Mouse (Mus musculus) brown adipose tissue, adult 24 weeks (tissue): Measurements from ENCODE around the gene Rbms1. TPM values are rescaled to one million over a fixed set of nuclear protein-coding genes. Genes with fewer than 3 reads are reported as not detected.

Source experiments
- H3K27ac ChIP-seq: fragments of 200-500 bp; replicated peaks from 2 replicates; pipeline ENCODE4 v1.5.1; 2012; ENCODE audit warnings: low read depth, mild to moderate bottlenecking, low read length
- H3K4me1 ChIP-seq: fragments of 200-500 bp; 2 replicates; pipeline ENCODE4 v1.6.1; 2012; ENCODE audit warnings: low read length, mixed read lengths; ENCODE audit not compliant: control insufficient read depth, insufficient read depth, insufficient read length
- H3K4me3 ChIP-seq: fragments of 200-500 bp; 2 replicates; pipeline ENCODE4 v1.5.1; 2012; ENCODE audit warnings: low read depth, mild to moderate bottlenecking, low read length, moderate library complexity; ENCODE audit not compliant: insufficient read depth
- polyA plus RNA-seq: library from polyadenylated mRNA; stranded (reverse); fragments of >200 nt; gene quantifications from 2 replicates; pipeline ENCODE4 v1.2.4, GENCODE M21; 2012; ENCODE audit not compliant: missing spikeins, insufficient read depth, insufficient read length

The Rbms1 gene
- polyA plus RNA-seq, 1 experiment: 50.4 TPM

DNA sequence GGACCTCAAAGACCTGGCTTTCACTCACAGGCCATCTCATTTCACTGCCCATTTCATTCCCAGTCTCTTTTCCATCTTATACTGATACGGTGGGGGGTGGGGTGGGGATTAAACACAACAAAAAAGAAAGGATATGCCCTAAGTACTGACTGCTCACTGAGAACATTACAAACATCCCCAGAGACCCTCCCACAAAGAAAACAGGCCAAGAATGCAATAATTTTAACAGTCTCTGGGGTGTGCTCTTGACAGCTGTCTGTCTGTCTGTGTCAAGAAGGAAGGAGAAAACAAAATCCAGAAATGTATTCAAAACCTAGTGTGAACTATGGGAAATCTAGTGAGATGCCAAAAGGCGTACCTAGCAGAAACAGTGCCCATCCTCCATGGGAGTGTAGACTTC lies 86.1 kb downstream of the Rbms1 start:
- peaks cover 55% of the 10 kb centered on the region for H3K4me1 ChIP-seq
- H3K4me3 ChIP-seq: no peak overlapping the region
- peak overlapping the region; percentile 61 for H3K27ac ChIP-seq

DNA sequence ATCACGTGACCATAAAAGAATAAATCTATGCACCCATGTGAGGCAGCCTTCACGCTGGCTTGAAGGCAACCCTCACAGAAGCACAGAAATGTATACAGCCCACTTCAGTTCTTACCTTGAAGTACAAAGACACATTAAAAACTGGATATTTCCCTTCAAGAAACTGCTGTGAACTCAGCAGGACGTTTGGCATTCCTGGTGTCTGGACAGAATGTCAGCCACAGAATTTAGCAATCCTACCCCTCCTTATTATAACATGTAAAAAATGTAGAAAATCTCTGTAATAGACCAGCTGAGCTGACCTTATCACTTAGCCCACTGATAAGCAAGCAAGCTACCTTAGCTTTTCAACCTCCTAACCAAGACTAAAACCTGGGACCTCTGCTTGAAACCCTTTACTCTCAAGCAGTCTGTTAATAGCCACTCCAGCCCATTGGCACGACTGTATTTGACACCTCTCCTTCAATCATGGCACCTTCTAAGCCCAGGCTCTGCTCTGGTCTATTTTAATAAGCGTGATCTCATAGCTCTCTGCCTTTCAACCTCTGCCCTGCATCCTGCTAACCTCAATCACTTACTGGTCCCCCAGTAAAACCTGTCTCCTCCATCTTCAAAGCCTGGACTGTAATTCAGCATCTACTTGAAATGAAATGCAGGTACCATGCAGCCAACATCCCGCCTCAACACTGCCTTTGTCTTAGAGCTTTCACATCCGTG lies 90.7 kb downstream of the Rbms1 start:
- Histone ChIP-seq H3K4me1 (peaks cover 67% of the 10 kb centered on the region), H3K27ac (peak overlapping the region; percentile 85), H3K4me3 (no peak overlapping the region)

DNA sequence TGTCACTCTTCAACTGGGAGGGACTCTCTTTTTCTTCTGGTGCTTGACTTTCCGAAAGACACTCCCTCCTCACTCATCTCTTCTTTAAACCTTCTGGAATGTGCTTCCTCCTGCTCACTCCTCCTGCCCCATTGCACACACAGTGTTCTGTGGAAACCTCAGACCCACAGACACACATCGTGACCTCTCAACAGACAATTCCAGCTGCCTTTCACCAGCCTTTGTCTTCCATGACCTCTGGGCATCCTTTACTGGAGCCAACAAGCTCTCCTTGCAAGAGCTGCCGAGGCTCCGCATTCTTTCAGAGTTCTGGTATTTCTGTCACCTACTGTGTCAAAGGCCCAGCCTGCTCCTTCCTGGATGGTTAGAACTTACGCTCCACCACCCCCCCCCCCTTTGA lies 92.0 kb downstream of the Rbms1 start:
- H3K4me1 ChIP-seq: peaks cover 66% of the 10 kb centered on the region

DNA sequence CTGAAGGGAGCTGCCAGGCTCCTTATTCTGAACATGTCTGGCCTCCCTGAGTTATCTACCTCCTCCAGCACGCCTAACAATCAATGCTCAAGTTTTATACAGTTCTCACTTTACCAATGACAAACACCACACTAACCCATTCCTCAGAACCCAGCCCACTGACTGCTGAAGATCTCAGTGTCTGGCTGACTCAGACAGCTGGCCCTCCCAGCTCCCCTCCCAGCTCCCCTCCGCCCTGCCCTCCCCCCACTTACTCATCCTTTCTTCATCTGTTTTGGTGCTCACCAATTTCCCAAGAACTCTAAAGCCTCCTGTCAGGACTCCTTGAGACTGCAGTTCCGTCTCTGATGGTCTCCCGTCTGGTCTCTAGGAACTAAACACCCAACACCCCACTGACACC lies 92.5 kb downstream of the Rbms1 start:
- H3K4me1 ChIP-seq: peaks cover 67% of the 10 kb centered on the region
- peak overlapping the region; percentile 85 for H3K27ac ChIP-seq
- H3K4me3 ChIP-seq: no peak overlapping the region

More for the DNA sequence above, 92.0 kb downstream of the Rbms1 start:
- Histone ChIP-seq H3K27ac (peak overlapping the region; percentile 85), H3K4me3 (no peak overlapping the region)

DNA sequence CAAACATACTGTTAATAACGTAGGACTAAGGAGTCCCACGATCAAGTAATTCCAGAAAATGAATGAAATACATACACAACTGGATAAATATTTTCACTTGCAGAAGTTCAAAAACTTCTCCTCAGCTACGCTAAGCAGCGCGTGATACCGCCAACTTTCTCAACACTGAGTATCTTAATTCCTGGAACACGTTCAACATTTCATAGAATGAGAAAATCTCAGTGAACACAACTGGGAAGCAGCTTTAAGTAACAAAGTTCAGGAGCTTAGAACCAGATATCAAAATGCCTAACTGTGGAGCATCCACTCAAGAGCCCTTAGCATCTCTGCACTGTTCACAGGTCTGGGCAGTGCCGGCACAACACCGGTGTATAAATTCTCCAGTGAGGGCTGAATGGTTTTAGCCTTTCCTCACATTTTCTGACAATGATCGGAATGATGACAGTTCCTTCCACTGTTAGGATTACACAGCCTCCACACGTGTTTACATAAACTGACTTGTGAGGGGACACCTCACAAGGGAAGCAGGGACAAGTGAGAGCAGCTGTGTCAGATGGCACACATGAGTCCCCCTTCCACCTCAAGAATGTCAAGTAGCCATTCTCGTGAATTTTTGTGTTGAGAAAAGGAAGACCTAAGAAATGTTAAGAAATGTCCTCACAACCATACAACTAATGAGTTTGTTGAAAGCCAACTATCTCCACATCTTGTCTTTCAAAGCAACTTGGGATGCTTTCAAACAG lies 93.8 kb downstream of the Rbms1 start:
- Histone ChIP-seq H3K4me1 (peaks cover 73% of the 10 kb centered on the region), H3K27ac (peak overlapping the region; percentile 16; the same call in 1 of the 2 replicates), H3K4me3 (no peak overlapping the region)

DNA sequence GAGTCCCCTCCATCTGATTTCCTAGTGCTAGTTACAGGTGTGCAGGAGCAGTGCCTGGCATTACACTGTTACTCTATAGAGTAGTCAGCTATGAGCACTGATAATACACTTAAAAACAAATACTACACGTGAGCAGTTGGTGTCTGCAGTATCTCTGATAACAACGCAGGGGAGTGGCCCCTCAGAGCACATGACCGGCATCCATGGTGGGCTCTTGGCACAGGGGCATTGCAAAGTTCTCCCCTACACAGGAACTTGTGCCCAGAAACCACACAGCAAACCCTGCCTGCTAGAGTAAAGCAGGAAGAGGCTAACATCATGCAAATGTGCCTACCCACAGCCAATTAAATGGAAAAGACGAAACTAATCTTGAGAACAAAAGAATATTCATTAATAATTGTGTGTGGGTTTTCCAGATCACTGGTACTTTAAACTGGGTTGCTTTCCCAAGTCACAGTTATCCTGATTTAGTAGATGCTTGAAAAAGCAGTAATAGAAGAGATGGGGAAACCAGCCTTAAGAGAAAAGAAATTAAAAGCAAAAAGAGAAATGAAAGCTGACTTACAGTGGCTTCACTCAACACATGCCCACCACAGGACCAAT lies 94.8 kb downstream of the Rbms1 start:
- Histone ChIP-seq H3K4me3 (no peak overlapping the region), H3K4me1 (peaks cover 71% of the 10 kb centered on the region), H3K27ac (no peak overlapping the region)

DNA sequence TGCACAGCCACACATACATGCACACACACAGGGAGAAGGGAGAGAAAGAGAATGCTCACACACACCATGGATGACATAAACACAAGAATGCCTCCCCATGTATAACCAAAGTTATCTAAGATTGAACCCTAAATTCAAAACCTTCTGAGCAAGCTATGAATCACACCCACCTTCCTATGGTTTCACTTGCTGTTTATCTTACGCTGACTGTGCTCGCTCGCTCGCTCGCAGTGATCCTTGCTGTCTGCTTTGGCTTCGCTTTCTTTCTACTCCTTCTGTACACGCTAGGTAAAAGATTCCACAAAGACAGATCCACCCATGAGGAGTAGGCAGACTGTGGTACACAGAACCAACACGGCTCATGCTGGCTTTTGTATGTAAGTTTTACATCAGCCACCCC lies 95.7 kb downstream of the Rbms1 start:
- Histone ChIP-seq H3K27ac (no peak overlapping the region), H3K4me1 (peaks cover 64% of the 10 kb centered on the region), H3K4me3 (no peak overlapping the region)

DNA sequence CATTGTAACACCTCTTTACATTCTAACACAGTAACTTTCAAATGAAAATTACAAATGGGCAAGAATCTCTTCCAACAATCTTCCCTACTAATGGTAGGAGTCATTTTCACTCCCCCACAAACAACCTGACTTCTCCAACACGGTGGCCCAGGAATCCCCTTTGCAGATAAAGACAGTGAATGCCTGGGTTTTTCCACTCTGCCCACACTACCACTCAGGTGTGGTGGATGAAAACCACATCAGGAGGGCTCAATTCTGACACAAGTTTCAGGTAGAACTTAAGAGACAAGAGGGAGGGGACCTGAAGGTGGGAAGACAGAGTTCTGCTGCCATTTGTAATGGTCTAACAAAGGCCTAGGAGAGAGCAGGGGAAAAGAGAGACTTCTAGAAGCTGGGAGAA lies 97.1 kb downstream of the Rbms1 start:
- H3K4me1 ChIP-seq: peaks cover 50% of the 10 kb centered on the region
- H3K4me3 ChIP-seq: no peak overlapping the region
- no peak overlapping the region for H3K27ac ChIP-seq

DNA sequence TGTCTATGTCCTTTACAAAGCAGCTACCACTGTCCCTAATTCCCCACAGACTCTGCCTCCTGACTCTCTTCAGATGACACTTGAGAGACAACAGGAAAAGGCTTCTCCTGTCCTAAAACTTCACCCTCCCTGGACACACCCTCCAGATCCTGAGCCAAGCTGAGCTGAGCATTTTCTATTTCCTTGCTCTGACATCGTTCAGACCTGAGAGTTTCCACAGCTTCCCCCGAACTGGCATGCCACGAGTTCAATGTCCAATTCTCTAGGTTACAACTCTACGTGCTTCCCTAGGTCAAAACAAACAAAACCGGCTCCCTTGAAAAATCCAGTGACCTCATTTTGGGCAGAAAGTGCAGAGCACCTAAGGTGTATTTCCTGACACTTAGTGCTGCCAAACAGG lies 98.0 kb downstream of the Rbms1 start:
- Histone ChIP-seq H3K4me1 (peaks cover 43% of the 10 kb centered on the region), H3K27ac (peak overlapping the region; percentile 11), H3K4me3 (no peak overlapping the region)

DNA sequence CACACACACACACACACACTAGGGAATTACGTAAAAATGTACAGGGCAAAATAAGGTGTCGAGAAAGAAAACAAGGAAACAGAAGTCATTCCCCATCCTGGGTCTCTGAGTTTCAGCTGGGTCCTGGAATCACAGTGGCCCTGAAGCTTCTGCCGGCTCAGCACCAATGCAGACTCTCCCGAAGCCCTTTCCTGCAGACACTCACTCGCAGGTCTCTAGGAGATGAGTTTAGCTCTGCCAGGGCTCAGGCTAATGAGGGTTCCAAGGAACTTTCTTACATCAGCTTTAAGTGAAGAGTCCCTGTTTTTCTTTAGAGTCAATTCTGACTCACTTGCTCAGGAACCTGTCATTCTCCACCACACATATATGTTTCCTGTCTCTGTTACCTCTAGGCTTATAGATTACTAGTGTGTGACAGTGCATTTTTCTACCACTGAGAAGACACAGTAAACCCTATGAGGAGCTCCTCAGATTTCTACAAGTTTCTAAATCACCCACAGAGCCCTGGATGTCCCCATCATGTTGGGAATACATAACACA lies 98.7 kb downstream of the Rbms1 start:
- Histone ChIP-seq H3K27ac (peak overlapping the region; percentile 0; the same call in 1 of the 2 replicates), H3K4me3 (no peak overlapping the region), H3K4me1 (peaks cover 42% of the 10 kb centered on the region)

DNA sequence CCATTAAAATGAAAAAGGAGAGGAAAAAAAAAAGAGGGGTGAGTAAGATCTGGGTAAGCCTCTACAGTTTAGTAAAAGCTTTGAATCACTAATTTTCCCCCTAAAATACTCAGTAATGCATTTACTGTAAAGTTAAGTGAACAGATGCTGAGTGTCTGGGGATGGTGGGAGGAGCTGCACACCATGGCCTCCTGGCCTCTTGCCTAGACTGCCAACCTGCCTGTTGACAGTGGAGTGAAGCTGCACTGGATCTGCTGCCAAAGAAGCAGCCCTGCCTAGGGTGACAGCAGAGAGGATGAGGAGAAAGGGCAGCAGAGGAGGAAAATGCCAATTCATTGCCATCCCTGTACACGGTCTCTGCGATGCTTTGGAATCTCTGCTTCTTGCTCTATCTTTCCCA lies 99.2 kb downstream of the Rbms1 start:
- H3K27ac ChIP-seq: 0 out of 2 replicates have a peak overlapping the region, but pooled peaks have one; percentile 0
- H3K4me3 ChIP-seq: no peak overlapping the region
- peaks cover 38% of the 10 kb centered on the region for H3K4me1 ChIP-seq

DNA sequence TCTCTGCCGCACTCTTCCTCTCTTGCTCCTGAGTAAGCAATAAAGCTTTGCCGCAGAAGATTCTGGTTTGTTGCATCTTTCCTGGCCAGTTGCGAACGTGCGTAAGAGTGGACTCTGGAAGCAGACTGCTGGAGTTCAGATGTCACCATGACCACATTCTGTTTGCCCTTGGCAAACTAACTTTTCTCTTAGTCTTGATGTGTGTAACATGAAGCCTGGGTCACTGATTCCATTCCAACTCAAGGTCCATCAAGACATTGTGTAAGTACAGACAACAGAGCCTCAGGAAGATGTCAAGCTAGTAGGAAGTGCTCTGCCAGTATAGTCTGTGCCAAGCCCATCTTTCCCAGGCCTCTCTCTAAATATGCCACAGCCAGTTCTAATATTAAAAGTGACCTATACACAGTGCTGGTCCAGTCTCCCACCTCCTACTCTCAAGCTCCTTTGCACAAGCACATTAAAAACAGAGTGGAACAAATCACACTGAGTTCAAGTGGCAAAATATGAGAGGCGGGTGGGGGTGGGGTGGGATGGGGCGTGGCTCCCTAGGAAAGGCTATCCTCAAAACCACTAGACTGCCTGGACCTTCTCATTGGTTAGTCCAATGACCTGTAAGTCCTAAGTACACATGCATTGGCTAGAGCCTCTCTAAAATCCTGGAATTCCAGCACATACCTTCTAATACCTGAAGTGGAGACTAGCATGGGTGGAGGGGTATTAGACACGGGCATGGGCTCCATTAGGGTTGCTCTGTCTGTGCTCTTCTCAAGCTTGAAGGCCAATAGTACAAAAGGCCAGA lies 99.9 kb downstream of the Rbms1 start:
- Histone ChIP-seq H3K27ac (no peak overlapping the region), H3K4me3 (no peak overlapping the region), H3K4me1 (peaks cover 34% of the 10 kb centered on the region)

DNA sequence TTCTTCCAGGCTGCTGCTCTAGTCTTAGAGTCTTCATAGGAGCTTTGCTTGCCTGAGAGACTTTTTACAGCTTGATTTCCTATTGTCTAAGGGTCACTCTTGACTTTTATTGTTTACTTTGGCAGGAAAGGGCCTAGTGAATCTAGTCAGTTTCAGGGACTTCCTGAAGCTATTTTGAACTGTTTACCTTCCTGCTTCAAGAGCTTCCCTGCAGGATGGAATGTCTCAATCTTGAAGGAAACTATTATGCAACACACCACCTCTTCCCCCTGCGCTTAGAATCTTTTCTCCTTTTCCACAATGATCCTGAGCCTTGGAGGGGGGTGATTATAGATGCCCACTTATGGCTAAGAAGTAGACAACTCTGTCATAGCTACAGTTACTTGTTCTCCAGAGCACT lies 104.9 kb downstream of the Rbms1 start:
- H3K4me1 ChIP-seq: peaks cover 14% of the 10 kb centered on the region
- H3K4me3 ChIP-seq: no peak overlapping the region
- no peak overlapping the region for H3K27ac ChIP-seq

DNA sequence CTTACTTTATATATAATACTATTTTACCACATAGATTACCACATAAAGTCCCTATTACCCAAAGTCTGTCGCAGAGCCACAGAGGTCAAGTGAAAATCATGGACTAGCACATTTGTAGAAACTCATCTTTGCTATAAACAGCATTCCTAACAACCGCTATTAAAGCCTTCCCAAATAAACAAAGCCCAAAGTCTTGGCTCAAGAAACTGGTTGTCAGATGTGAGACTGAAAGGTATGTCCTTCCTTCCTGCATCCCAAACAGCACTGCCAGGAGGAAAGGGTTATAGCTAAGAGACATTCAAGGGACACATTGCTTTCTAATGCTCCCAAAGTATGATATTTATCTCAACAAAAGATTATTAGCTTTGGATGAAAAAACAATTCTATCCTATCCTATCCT lies 106.9 kb downstream of the Rbms1 start:
- Histone ChIP-seq H3K4me1 (peaks cover 23% of the 10 kb centered on the region), H3K4me3 (no peak overlapping the region), H3K27ac (no peak overlapping the region)

DNA sequence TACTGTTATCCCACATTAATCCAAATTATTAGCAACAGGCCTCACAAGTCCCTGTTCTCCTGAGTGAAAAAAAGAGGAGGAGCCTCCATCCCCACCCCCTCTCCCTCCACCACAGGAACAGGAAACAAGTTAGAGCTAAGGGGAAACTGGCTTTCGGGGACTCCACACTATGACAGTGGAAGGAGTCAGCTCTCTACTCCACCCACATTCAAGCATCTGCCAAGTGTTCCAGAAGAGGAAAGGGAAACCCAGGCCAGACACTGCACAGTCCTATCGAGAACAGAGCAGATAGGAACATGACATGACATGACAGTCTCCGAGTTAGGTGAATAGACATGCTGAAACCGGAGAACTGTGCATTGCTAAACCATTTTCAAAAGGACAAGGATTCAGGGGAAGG lies 108.0 kb downstream of the Rbms1 start:
- Histone ChIP-seq H3K27ac (peak overlapping the region; percentile 57), H3K4me3 (no peak overlapping the region), H3K4me1 (peaks cover 34% of the 10 kb centered on the region)
